Mouse (Mus musculus): ENCODE measurements around the gene Gm8265.
"Not testable (repeated sequence)": the region's sequence is repeated elsewhere in the genome, so short reads cannot be mapped to it uniquely, and the experiment has no call there.

Gm8265 gene

DNA sequence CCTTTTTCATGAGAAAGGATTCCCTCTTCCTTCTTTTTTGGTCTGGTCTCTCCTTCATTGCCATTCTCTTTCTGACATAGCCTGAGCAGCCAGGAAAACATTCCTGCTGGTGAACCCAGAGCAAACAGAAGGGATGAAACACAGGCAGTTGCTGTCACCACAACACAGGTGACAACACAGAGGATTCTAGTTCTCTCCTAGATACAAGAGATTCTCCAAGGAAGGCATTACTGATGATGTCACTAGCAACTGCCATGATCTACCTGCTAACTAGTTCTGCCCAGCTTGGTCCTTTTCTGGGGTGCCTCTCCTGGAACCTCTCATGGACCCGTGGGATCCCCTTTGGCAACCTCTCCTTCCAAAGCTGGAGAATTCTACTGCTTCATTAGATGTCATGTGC lies at the start of gene Gm8265:
Gene Gm8265 (minus strand): TSS at position 101 of the 400 bp plus-strand sequence.
- DNase-seq (ENCODE audit: extremely low spot score, low read depth, low spot score): not testable (repeated sequence)

Measured in hindlimb bud, embryonic 11.5 days (tissue).